Mouse (Mus musculus) gastrocnemius, postnatal 14 days (tissue): ENCODE data around the gene Zc3h8. TPM values are rescaled to one million over a fixed set of nuclear protein-coding genes. Genes with fewer than 3 reads are reported as not detected.

Experiments used
- DNase-seq: peaks from one replicate; pipeline ENCODE4 v3.0.0; 2021; ENCODE audit warnings: mixed read lengths
- intact Hi-C: fragments of 180-260 bp; cut with DNase I; formaldehyde crosslinking; loops from one replicate; pipeline ENCODE4 v1.15.1; 2025; ENCODE audit warnings: low total_unique reads
- microRNA-seq, 2 experiments: library from miRNA; unstranded; fragments of <30 nt; microRNA quantifications; one replicate each; pipeline ENCODE4 v1.2.0; 2021
- total RNA-seq, 2 experiments: library from RNA; stranded (reverse); gene quantifications; 2 replicates each; pipeline ENCODE4 v1.2.3; 2021

The Zc3h8 gene
- total RNA-seq, 2 experiments from 2014 or later: 4.5 to 5.8 TPM

- DNase-seq: no peak
- intact Hi-C loops: no loop called here
Observed at GRCm38 (mm10) chr2:128903661-128904060, 40.2 kb downstream of the Zc3h8 start.

- intact Hi-C loops: no loop called here
- DNase-seq: no peak
Observed at GRCm38 (mm10) chr2:128902843-128903242, 41.0 kb downstream of the Zc3h8 start.

GRCm38 (mm10) chr2:128892180-128892721 lies 51.6 kb downstream of the Zc3h8 start:
- no peak for DNase-seq
- intact Hi-C loops: no loop called here

GRCm38 (mm10) chr2:128890661-128891335 lies 53.1 kb downstream of the Zc3h8 start:
- no peak for DNase-seq
- intact Hi-C loops: no loop called here

- intact Hi-C loops: no loop called here
- no peak for DNase-seq
Observed at GRCm38 (mm10) chr2:128887866-128888550, 55.9 kb downstream of the Zc3h8 start.

- intact Hi-C loops: no loop called here
- no peak for DNase-seq
Observed at GRCm38 (mm10) chr2:128885225-128885811, 58.6 kb downstream of the Zc3h8 start.

- intact Hi-C loops: no loop called here
- no peak for DNase-seq
Observed at GRCm38 (mm10) chr2:128881236-128881635, 62.6 kb downstream of the Zc3h8 start.

Small RNA genes within 50 kb of the gene (microRNA-seq; reads per million reads assigned to microRNA genes)
- gene Gm22859: 0 reads per million in 2 experiments

Other genes starting within 250 kb of the Zc3h8 start
- gene Mertk, start 245.1 kb downstream of the Zc3h8 start, total RNA-seq: 1 to 10 TPM; 3.6 to 5.0 TPM
- 10 to 100 TPM; 13.0 to 13.3 TPM for gene Tmem87b, start 126.0 kb downstream of the Zc3h8 start, total RNA-seq
- 10 to 100 TPM; 10.3 to 10.5 TPM for gene Fbln7, start 81.1 kb downstream of the Zc3h8 start, total RNA-seq
- 1 to 10 TPM; 4.6 to 6.8 TPM for gene Zc3h6, start 23.3 kb upstream of the Zc3h8 start, total RNA-seq
- gene Gm10762, start 23.6 kb upstream of the Zc3h8 start, total RNA-seq: 10 to 100 TPM; 13.8 to 16.8 TPM
- gene Vinac1, start 104.1 kb upstream of the Zc3h8 start, total RNA-seq: under 1 TPM in 1 of 2 experiments, not detected in 1; 0.04 TPM
- gene Ttl, start 121.9 kb upstream of the Zc3h8 start, total RNA-seq: 1 to 10 TPM; 5.6 to 7.3 TPM
- 10 to 100 TPM in 1 of 2 experiments, 1 to 10 TPM in 1; 9.0 to 10.0 TPM for gene Polr1b, start 156.9 kb upstream of the Zc3h8 start, total RNA-seq
- gene Chchd5, start 185.6 kb upstream of the Zc3h8 start, total RNA-seq: 1 to 10 TPM; 7.9 to 9.1 TPM